Mouse (Mus musculus) liver, adult 2 months (tissue): ENCODE measurements around the gene Pold2. TPM values are rescaled to one million over a fixed set of nuclear protein-coding genes. Genes with fewer than 3 reads are reported as not detected.

Experiments
- DNase-seq: peaks from one replicate; pipeline ENCODE4 v3.0.0-alpha.2; 2011; ENCODE audit warnings: low read depth, low spot score; ENCODE audit errors: extremely low read depth
- H3K27ac ChIP-seq: fragments of 200-500 bp; replicated peaks from 2 replicates; pipeline ENCODE4 v1.5.1; 2012; ENCODE audit warnings: low read depth, mild to moderate bottlenecking, control low read depth, inconsistent platforms, low read length; ENCODE audit not compliant: insufficient read depth
- H3K27me3 ChIP-seq: fragments of 200-500 bp; 2 replicates; pipeline ENCODE4 v1.6.1; 2012; ENCODE audit warnings: mild to moderate bottlenecking, moderate library complexity, low read length, inconsistent platforms; ENCODE audit not compliant: control insufficient read depth, insufficient read depth
- H3K36me3 ChIP-seq: fragments of 200-500 bp; 2 replicates; pipeline ENCODE4 v1.6.1; 2012; ENCODE audit warnings: low read length, inconsistent platforms; ENCODE audit not compliant: control insufficient read depth, insufficient read depth
- H3K4me1 ChIP-seq: fragments of 200-500 bp; 2 replicates; pipeline ENCODE4 v1.6.1; 2011; ENCODE audit warnings: low read length; ENCODE audit not compliant: control insufficient read depth, insufficient read depth
- H3K4me3 ChIP-seq: fragments of 200-500 bp; 2 replicates; pipeline ENCODE4 v1.5.1; 2011; ENCODE audit warnings: low read depth, mild to moderate bottlenecking, control low read depth, low read length, moderate library complexity; ENCODE audit not compliant: insufficient read depth
- H3K79me2 ChIP-seq: fragments of 200-500 bp; 2 replicates; pipeline ENCODE4 v1.6.1; 2012; ENCODE audit warnings: inconsistent platforms, mild to moderate bottlenecking, low read length, moderate library complexity; ENCODE audit not compliant: control insufficient read depth, insufficient read depth
- H3K9ac ChIP-seq: fragments of 200-500 bp; 2 replicates; pipeline ENCODE4 v1.6.1; 2012; ENCODE audit warnings: low read depth, mild to moderate bottlenecking, control low read depth, inconsistent platforms, low read length
- CTCF ChIP-seq: fragments of 200-500 bp; IDR thresholded peaks from 2 replicates; pipeline ENCODE4 v1.5.1; 2011; ENCODE audit warnings: low read depth, low read length, control low read depth
- POLR2A ChIP-seq: fragments of 200-500 bp; IDR thresholded peaks from 2 replicates; pipeline ENCODE4 v1.6.1; 2011; ENCODE audit warnings: low read length, control low read depth; ENCODE audit not compliant: insufficient read depth; ENCODE audit errors: extremely low read depth
- WGBS: fragments of 180-500 bp; shearing (Covaris S2); methylation state at CpG from one replicate; pipeline ENCODE4 v1.1.7; 2018; 5-methylcytosine and 5-hydroxymethylcytosine counted together
- polyA plus RNA-seq: library from polyadenylated mRNA; depleted of rRNA; stranded (reverse); fragments of >200 nt; gene quantifications from 2 replicates; pipeline ENCODE4 v1.2.3, GENCODE M21; 2012
- total RNA-seq: library from RNA; depleted of rRNA; stranded (reverse); fragments of >200 nt; gene quantifications from 2 replicates; pipeline ENCODE4 v1.2.3, GENCODE M21; 2014

The Pold2 gene
- total and polyA plus RNA-seq, 2 experiments, result 10.7 to 81.1 TPM

DNA sequence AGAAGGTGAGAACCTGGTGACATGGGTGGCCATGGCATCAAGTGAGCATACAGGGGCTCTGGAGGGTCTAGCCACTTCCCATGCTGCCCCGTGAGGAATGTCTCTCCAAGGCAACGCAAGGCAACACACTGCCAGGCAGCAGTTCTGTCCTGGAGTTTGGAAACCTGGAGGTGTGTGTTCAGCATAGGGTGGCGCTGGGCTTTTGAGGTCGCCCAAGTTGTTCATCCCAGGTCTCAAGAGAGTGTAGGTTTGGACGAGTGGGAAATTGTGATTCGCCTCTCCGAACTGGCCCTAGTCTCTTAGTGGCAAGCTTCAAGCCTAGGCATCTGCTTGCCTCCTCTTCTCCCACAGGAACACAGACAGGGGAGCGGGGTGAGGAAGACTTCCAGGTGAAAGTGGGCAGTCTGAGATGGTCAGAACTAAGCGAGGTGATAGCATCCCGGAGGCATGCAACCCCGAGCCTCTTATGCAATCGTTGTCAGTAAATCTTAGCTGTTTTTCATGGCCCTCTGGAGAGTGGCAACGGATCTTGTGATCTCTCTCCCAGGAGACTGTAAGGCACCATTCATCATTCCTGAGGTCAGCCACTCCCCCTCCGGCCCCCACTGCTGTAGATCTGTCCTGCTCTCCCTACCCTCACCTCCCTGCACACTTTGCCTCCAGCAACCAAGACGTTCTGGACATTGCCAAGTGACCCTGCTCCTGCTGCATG is 15.5 kb downstream of the Pold2 start:
- 30% methylated on average over 15 of the region's 15 CpGs for WGBS
- TF ChIP-seq POLR2A (no peak), CTCF (no peak)
- peaks cover 2% of the 10 kb centered on the region; the same call in 1 of the 2 replicates for H3K27me3 ChIP-seq
- H3K36me3 ChIP-seq, result no peaks in the 10 kb centered on the region
- no peaks in the 10 kb centered on the region for H3K4me1 ChIP-seq
- peak overlapping the region; percentile 53; the same call in 1 of the 2 replicates for H3K4me3 ChIP-seq
- H3K27ac ChIP-seq, result no peak overlapping the region
- H3K9ac ChIP-seq, result no peak overlapping the region
- no peaks in the 10 kb centered on the region for H3K79me2 ChIP-seq
- no peak for DNase-seq

DNA sequence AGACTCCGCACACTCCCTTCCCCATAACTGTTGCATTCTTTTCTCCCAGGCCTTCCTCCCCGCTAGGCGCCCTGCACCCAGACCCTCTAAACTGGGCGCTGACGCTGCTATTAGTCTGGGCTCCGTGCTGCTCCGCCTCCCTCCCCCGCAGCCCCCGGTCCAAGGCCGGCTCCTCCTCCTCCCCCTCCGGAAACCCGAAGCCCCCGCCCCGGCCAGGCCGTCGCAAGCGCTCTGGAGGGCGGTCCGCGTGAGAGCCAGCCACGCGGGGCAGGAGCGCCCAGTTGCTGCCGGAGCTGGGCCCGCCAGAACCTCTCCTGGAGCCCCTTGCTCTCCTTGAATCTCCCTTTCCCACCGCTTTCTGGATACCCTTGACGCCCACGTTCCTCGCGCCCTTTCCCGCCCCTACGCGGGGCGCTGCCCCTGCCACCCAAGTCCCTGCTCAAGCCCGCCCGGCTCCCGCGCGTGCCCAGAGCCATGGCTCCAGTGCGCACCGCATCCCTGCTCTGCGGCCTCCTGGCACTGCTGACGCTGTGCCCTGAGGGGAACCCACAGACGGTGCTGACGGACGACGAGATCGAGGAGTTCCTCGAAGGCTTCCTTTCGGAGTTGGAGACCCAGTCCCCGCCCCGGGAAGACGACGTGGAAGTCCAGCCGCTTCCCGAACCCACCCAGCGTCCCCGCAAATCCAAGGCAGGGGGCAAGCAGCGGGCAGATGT is 16.3 kb downstream of the Pold2 start, which contains the start of gene Aebp1:
Aebp1 (plus strand) TSS at position 270 of the 716 bp plus-strand sequence.
- Histone ChIP-seq H3K4me1 (no peaks in the 10 kb centered on the region), H3K4me3 (peak within 1 kb of the TSS; percentile 53), H3K36me3 (no peaks in the 10 kb centered on the region), H3K9ac (peak within 1 kb of the TSS; percentile 10; the same call in 1 of the 2 replicates), H3K27me3 (peaks cover 2% of the 10 kb centered on the region; the same call in 1 of the 2 replicates), H3K27ac (no peak within 1 kb of the TSS), H3K79me2 (no peaks in the 10 kb centered on the region)
- 4% methylated on average over 59 of the region's 59 CpGs for WGBS
- no peak for TF ChIP-seq POLR2A
- TF ChIP-seq CTCF, result no peak
- no peak for DNase-seq

DNA sequence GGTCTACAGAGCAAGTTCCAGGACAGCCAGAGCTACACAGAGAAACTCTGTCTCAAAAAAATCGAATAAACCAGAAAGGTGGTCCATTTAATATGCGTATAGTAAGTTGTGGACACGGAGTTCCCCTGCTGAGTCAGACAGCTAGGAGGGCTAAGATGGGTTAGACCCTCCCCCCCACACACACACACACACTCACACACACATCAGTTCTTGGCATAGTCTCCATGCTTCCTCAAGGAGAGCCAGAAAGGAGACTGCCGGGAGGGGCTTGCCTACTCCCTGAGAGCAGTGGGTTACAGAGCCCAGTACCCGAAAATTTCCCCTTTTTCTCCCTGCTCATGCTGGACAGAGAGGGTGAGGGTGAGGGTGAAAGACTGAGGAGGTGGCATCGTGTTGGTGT is 17.5 kb downstream of the Pold2 start:
- no peaks in the 10 kb centered on the region for H3K79me2 ChIP-seq
- H3K27ac ChIP-seq, result no peak overlapping the region
- peaks cover 2% of the 10 kb centered on the region; the same call in 1 of the 2 replicates for H3K27me3 ChIP-seq
- no peaks in the 10 kb centered on the region for H3K36me3 ChIP-seq
- H3K4me3 ChIP-seq, result no peak overlapping the region
- H3K4me1 ChIP-seq, result no peaks in the 10 kb centered on the region
- H3K9ac ChIP-seq, result no peak overlapping the region
- WGBS, result 77% methylated on average over 6 of the region's 6 CpGs
- no peak for TF ChIP-seq POLR2A
- no peak for TF ChIP-seq CTCF
- DNase-seq, result no peak

DNA sequence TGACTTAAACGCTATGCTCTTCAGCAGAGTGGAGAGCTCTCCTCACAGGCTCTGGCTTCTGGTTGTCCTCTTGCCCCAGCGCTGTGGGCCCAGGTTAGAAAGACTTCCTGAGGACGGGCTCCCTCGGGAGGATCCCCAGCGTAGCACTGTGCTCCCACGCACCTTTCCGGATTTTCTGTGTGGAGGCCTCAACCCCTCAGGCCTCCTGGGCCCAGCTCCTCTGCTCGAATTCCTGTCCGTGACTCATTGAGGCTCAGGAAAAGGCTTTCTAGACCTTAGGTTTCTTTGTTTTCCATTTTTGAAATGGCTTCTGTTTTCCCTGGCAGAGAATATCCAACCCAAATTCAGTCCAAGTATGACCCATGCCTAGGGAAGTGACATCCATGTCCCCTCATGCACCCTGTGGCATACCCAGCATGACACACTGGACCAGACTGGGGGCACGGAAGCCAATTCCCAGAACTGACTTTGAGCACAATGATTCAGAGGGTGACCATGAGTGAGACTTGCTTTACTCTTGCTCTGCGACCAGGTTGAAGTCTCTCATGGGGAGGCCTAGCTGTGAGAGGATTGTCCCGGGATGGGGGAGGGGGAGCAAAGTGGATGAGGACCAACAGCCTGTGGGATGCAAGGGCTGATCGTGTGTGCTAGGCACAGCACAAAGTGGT is 18.1 kb downstream of the Pold2 start:
- H3K4me3 ChIP-seq, result no peak overlapping the region
- H3K9ac ChIP-seq, result no peak overlapping the region
- DNase-seq, result no peak
- H3K36me3 ChIP-seq, result no peaks in the 10 kb centered on the region
- no peaks in the 10 kb centered on the region for H3K4me1 ChIP-seq
- no peaks in the 10 kb centered on the region for H3K79me2 ChIP-seq
- no peak overlapping the region for H3K27ac ChIP-seq
- TF ChIP-seq POLR2A (no peak), CTCF (no peak)
- peaks cover 2% of the 10 kb centered on the region; the same call in 1 of the 2 replicates for H3K27me3 ChIP-seq
- WGBS, result 92% methylated on average over 13 of the region's 13 CpGs

DNA sequence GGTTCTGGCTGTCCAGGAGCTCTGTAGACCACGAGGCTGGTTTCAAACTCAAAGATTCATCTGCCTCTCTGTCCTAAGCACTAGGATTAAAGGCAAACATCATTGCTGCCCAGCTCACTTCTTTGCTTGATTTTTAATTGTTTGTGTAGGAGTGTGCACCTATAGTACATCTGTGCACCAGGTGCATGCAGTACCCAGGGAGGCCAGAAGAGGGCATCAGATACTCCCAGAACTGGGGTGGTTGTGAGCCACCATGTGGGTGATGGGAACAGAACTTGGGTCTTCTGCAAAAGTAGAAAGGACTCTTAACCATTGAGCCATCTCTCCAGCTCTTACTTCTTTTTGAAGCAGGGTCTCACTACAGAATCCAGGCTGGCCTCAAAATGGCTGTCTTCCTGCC is 19.4 kb downstream of the Pold2 start:
- TF ChIP-seq POLR2A, result no peak
- peak; percentile 40; the same call in 1 of the 2 replicates for TF ChIP-seq CTCF
- WGBS, result 89% methylated on average over 1 of the region's 1 CpGs
- Histone ChIP-seq H3K36me3 (no peaks in the 10 kb centered on the region), H3K9ac (no peak overlapping the region), H3K4me1 (no peaks in the 10 kb centered on the region), H3K27me3 (peaks cover 2% of the 10 kb centered on the region; the same call in 1 of the 2 replicates), H3K79me2 (no peaks in the 10 kb centered on the region), H3K27ac (no peak overlapping the region), H3K4me3 (no peak overlapping the region)
- DNase-seq, result no peak
